Mouse (Mus musculus): ENCODE data around the gene Incenp. TPM values are rescaled to one million over a fixed set of nuclear protein-coding genes. Genes with fewer than 3 reads are reported as not detected.
A peak's percentile ranks its signal among the peaks of the same experiment; 100 is the strongest.
"Not testable (repeated sequence)": the region's sequence is repeated elsewhere in the genome, so short reads cannot be mapped to it uniquely, and the experiment has no call there.

The Incenp gene
- total RNA-seq, 2 experiments from 2014 or later: 14.0 to 14.1 TPM

DNA sequence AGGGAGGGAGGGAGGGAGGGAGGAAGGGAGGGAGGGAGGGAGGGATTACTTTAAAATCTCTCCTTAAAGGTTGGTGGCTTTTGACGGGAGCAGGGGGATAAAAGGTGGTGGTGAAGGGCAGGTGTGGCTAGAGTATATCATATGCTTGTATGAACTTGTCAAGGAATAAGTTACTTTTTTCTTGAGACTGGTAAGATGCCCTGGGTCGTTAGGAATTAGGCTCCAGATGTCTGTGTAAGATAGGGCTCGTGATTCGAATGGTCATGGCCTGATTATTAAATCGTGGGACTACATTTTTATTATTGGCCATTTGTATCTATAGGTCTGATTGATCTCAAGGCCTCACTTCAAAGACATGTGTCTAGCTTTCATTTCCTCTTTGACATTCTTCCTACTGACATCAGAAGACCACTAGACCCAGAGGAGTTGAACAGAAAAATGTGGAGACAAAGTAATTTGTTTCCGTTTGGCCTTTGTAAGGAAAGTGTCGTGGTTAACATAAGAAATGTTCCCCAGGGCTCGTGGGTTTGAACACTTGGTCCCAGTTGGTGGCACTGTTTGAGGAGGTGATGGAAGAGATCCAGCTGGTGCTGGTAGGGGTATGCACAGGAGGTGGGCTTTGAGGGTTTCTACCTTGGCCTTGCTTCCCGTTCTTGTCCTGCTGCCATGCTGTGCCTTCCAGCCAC is 19.0 kb upstream of the Incenp start:
- DNase-seq: no peak

DNA sequence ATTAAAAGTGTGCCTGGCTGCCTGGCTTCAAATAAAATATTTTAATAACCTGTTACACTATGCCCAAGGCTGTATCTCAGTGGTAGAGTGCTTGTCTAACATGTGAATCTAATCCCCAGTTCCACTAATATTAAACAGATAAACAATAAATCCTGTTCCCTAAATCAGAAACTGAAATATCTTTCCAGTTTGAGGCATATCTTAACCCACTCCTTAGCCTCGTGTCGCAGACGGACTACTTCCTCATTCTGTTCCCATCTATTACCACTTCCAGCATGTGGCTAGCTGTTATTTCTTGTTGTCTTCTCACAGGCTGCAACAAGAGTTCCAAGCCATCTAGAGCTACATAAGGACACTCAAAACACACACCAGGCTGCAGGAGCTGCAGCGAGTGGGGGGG is 18.4 kb upstream of the Incenp start:
- DNase-seq: no peak

DNA sequence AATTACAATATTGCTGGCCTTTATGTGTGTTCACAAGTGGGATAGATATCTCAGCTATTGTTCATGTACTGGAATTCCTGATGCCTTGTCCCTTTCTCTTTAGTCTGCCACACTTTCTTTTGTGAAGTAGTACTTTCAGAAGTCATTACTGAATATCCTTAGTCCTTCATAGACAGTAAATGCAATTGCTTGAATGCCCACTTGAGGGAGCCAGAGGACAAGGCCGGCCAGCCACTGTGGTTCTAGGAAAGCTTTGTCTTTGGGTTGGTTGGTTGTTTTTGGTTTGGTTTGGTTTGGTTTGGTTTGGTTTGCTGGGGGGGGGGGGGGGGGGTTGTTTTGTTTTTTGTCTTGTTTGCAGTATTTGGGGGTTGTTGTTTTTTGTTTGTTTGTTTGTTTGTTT is 16.6 kb upstream of the Incenp start:
- peak; percentile 68 to 76 for DNase-seq

DNA sequence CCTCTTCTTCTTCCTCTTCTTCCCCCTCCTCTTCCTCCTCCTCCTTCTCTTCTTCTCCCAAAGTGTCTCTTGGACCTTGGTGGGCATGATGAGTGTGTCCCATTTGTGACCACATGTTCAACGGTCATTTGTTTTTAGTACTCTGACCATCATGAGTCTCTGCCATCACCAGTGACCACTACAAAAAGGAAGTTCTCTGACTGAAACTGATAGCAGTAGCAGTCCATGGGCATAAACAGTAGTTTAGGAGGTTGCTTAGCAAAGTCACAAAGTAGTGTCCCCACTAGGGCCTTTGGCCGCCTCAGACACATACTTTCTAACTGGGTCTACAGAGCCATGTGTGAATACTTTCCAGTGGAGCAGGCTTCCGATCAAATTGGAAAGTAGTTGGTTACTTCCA is 15.0 kb upstream of the Incenp start:
- no peak for DNase-seq

DNA sequence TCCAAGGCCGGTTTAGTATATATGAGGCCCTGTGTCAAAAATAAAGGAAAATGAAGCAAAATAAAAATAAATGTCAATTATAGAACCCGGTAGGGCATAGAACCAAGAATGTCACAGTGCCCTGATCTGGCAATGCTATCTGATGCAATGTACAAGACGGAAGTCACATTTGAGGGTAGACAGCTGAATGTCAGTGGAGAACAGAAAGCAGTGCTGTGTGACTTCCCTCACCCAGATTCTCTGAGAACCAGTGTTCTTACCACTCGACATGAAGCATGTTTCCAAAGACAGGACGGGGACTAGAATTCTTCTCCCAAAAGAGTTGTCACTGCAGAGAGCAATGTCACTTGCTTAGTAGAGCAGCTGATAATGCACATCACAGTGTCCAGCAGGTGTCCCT is 14.4 kb upstream of the Incenp start:
- no peak for DNase-seq

DNA sequence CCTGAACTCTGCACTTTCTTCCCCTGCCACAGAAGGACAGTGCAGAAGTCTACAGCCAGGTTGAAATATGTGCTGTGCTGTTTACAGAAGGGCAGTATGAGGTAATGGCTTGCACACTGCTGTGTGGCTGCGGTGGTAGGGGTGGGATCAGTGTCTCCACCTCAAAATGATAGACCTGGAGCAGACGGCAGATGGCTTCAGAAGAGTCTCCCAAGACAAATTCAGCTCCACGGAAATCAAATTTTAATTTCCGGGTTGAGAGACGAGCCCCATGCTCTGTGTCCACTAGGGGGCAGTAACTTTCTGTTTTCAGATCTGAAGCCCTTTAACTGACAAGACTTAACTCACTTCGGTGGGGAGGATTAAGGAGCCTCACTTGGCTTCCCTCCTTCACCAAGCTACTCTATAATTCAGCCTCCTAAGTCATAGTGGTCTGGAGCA is 12.0 kb upstream of the Incenp start:
- no peak for DNase-seq

DNA sequence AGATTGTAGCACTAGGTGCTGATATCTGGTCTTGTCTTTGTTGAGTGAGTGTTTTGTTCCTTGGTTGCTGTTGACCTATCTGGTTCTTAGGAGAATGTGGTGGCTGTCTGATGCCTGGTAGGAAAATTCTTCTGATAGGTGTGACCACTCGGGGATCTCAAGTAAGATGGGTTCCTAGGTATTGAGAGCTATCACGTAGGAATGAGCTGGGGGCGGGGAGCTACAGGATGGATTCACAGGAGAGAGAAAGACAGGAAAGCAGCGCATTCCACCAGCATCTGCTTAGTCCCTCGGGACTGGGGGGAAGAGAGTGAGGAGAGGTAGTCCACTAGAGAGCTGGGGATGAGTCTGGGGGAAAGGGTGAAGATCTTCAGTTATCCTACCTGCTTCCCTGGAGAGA is 10.0 kb upstream of the Incenp start:
- no peak for DNase-seq

DNA sequence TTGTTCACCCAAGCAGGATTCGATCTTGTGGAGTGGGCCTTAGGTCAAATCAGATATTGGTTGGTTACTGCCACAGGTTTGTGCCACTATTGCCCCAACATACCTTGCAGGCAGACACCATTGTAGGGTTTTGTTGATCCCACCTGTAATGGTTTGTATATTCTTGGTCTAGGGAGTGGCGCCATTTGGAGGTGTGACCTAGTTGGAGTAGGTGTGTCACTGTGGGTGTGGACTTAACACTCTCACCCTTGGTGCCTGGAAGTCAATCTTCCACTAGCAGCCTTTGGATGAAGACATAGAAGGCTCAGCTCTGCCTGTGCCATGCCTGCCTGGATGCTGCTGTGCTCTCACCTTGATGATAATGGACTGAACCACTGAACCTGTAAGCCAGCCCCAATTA is 1.3 kb upstream of the Incenp start:
- not testable (repeated sequence) for DNase-seq

DNA sequence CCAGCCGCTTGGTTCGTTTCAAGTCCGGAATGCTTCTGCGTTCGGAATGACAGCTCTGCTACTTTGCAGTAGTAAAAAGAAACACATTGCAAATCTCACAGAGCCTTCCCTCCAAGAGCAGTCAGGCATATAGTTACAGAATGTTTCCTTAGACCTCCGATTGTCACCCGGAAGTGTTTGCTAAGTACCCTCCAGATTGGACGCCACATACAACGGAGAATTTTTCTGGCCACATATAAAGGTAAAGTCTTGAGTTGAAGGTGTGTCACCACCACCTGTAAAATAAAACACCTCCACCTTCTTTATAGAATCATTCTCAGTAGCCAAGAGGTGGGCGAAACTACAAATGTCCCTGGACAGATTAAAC is 412 bp upstream of the Incenp start:
- no peak for DNase-seq

DNA sequence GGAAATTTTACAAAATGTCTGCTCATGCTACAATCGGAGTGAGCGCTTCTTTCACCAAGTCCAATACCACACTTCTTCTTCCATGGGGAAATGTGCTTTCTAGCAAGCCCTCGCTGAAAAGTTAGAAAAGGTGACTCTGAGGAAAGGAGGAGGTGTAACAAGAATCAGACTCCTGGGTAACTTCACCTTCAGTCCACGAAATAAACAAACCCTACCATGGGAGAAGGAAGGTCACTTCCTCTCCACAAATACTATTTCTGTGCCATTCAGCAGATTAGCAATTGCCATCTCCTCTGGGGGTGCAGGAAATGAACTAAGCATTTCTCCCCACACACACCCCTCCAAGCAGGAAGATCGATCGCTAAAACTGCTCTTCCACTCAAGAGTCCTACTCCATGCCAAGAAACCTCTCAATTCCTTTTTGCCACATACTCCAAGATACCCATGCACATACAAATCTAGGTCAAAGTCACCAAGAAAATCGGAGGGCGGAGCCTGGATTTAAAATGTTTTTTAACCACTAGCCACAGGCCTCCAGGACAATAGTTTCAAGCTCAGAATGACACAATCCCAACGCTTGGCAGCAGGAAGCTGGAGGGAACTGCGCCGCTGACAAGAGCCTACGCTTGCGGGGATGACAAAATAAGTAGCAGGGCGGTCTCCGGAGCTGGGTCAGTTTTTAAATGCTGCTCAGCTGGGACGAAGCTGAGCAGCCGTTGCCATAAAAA is 848 bp downstream of the Incenp start:
- DNase-seq: no peak

DNA sequence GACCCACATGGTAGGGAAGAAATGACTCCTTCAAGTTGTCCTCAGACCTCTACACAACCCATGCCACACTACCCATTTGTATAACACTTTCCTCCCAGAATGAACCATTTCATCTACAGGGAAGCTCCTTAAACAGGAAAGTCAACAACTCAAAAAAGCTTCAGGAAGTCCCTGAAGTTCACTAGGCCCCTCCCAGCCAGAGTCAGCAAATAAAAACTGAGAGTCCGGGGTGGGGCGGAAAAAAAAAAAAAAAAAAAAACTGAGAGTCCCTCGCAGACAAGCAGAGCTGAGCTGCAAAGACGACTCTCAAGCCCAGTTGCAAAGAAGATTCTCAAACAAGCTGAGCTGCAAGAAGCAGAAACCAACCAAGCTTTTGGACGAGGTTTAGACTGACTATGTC is 3.3 kb downstream of the Incenp start:
- DNase-seq: no peak

DNA sequence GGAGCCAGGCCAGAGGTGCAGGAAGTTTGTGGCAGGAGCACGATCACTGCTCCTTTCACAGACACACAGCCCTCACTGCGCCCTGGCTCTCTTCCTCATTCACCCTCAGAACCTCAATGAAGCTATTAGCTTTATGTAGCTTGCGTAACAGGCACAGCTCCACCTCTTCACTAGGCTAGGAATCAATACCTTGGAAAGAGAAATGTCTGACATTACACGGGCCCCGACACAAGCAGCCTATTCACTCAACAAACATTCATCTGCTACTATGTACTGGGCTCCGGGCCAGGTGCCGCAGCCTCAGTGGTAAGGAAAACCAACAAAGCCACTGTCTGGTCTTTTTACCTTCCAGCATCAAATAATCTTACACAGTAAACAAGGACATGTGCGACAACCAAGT is 12.6 kb downstream of the Incenp start:
- no peak for DNase-seq

DNA sequence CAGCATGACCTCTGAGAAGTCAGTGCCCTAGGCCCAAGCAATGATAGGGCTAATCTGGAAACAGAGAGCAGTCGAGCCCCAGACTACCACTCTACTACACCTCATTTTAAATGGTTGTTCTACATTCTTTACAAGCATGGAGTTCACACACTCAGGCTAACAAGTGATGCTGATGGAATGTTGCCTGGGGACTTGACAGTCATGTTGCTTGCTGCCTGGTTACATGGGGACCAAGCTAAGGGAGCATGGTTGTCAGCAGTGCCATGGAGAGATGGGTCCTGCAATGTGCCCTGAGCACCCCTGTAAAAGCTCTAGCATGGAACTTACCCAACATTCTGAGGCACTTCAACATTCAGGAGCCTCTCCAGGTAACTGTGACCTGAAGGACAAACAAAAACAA is 13.0 kb downstream of the Incenp start:
- no peak for DNase-seq

DNA sequence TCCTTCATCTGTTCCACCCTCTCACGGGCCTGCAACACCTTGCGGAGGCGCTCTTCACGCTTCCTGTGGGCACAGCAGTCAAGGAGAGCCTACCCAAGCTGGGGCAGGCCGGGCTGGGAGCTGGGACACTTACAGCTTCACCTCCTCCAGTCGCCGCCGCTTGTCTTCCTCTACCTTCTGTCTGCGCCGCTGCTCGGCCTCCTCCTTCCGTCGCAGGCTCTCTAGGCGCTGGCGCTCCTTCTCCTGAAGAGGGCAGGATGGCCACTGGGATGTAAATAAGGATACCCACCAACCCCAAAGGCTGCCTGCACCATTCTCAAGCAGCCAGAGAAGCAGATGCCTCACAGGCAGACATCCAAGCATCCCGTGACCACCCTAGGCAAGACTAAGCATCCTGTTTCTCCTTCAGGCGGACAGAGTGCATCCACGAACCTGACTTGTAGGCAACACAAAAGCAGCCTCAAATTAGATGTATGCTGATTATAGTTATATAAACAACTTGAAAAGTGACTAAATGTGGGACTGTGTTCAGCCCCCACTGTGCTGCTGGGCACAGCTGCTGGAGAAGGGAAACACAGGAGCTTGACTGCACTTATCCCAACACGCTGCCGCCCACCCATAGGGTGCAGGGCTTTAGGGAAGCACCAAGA is 21.0 kb downstream of the Incenp start:
- DNase-seq: no peak

DNA sequence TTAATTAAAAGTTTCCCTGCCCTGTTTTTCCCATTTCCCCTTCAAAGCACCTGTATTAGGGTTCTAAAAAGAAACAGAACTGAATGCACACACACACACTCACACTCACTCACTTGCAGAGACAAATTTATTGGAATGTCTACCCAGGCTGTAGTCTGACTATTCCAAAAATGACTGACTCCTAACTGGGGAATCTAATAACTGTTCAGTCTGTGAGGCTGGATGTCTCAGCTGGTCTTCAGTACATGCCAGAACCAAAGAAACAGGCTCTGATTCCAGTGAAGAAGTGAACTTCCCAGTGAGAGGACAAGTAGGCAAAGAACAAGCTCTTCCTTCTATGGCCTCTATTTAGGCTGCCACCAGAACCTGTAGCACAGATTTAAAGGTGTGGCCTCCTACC is 33.9 kb downstream of the Incenp start:
- DNase-seq: no peak

DNA sequence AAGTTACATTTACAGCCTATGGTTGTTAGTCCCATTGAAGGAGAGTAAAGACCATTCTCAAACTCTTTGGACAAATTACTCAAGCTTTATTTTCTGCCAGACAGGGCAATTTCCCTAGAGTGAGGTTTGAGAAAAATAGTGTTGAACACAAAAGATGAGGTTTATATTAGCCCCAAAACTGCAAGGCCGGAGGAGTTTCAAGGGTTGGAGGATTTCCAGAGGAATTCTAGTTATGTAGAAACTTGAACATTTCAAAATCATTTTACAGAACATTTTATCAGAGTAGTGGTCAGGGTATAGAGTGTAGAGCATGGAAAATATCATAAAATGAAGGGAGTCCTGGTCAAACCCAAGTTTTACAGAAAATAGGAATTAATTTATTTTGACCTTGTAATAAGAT is 34.5 kb downstream of the Incenp start:
- no peak for DNase-seq

DNA sequence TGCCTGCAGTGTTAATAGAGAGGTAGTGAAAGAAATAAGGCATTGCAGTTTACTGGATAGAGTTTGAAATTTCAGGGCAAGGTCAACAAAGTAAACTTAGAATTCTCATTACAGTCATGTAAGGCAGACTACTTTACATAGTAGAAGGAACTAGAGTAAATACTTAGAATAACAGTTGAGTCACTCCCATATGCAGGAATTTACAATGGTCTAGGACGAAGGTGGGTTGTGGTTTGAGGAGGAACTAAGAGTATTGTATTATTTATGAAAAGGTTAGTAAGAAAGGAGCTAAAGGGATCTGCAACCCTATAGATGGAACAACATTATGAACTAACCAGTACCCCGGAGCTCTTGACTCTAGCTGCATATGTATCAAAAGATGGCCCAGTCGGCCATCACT is 38.5 kb downstream of the Incenp start:
- DNase-seq: not testable (repeated sequence)

DNA sequence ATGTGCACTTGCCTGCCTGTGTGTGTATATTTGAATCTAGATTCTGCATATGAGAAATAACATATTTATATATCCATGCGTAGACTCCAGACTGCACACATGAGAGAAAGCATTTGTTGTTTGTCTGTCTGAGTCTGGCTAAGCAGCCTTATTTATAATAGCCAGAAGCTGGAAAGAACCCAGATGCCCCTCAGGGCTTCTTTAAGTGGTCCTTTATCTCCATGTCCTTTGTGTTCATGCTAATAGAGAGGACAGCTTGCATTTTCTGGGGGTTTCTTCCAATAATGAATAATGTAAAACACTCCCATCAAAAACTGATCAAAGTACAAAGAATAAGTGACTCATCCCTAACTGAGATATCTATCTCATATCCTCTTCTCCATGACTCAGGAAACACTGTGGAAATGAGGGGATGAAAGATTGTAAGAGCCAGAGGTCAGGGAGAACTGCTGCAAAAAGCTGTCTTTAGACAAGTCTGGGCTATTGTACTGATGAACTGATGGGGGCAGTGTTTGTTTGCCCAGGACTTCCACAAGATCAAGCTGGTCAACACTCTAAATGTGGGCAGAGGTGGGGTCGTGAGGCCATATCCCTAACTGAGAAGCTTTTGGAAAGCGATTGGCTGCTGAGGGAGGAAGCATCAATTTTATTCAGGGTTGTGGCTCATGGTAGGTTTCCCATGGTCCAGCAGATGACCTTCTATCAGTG is 49.8 kb downstream of the Incenp start:
- DNase-seq: not testable (repeated sequence)

DNA sequence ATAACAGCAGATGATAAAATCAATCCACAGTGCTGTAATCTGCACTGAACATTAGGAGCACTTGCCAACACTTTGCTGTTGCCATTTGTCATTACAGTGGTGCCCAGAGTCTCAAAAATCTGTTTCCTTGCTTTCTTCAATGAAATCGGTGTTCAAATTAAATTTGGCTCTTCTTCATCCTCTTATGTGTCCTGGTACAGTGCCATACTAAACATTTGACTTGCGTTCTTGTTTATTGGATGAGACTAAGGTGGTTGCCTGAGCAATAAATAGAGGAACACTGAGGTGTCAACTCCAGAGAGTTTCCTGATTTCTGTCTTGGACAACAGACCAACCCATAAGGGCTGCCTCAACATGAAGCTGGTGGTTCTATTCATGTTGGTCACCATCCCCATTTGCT is 52.1 kb downstream of the Incenp start, which contains the start of gene Scgb2a2:
TSS of gene Scgb2a2 (plus strand) at position 301 of the 400 bp plus-strand sequence.
- DNase-seq: no peak

DNA sequence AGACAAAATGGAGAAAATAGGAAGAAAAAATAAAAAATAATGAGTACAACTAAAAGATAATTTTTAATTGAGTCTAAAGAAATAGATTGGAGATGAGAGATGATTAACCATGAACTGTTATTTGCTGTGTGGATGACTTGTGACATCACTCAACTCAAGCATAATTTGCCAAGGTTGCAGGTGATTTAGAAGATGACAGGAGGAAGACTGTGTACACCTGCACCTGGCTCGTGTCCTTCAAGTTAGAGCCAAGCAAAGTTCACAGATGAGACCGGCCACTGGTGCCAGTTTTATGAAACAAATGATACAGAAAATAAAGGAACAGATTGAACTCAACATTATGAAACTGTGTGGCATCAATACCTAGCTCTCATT is 62.0 kb downstream of the Incenp start:
- DNase-seq: no peak

DNA sequence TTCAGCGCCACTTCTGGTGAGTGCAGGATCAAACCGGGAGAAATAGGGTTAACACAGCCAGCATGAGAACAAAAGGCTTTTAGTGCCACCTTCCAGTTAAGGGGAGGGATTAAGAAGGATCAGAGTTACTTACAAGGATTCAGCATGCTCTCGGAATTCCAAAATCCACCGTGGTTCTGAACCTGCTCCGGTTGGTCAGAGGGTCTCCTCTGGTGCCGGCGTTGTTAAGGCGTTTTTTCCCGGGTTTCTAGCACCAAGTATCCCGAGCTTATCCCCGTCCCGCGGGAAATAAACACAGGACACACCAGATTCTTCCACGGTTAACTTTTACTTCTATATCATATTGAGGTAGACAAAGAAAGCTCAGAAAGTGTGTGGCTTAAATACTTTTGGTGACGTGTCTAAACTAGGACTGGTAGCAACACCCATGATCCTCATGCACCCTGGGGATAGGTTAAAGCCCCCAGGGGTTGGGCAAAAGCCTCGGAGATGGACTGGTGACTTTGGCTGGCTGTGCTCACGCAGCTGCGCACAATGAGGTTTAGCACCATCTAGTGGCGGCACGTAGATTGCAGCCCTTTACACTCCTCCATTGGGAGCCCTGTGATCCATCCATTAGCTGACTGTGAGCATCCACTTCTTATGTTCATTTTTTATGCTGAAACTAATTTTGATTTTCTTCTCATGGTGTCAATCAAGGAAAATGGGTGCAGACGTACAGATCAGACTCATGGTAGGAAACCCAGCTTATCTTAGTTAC is 62.6 kb downstream of the Incenp start:
- DNase-seq: peak; percentile 36 to 47
